Mouse (Mus musculus) lung, adult 2 months (tissue): ENCODE data around the gene Slc25a33. TPM values are rescaled to one million over a fixed set of nuclear protein-coding genes. Genes with fewer than 3 reads are reported as not detected.

Source experiments
- DNase-seq: peaks from one replicate; pipeline ENCODE4 v3.0.0; 2022
- H3K4me1 ChIP-seq: fragments of 200-500 bp; 2 replicates; pipeline ENCODE4 v1.6.1; 2011; ENCODE audit warnings: low read length; ENCODE audit not compliant: control insufficient read depth, insufficient read depth
- H3K4me3 ChIP-seq: fragments of 200-500 bp; replicated peaks from 2 replicates; pipeline ENCODE3; 2011; ENCODE audit warnings: low read depth, mild to moderate bottlenecking, control low read depth, low read length; ENCODE audit errors: extremely low read depth
- CTCF ChIP-seq: fragments of 200-500 bp; IDR thresholded peaks from 2 replicates; pipeline ENCODE4 v1.5.1; 2011; ENCODE audit warnings: mild to moderate bottlenecking, low read length, control low read depth; ENCODE audit not compliant: insufficient read depth
- POLR2A ChIP-seq: fragments of 200-500 bp; IDR thresholded peaks from 2 replicates; pipeline ENCODE4 v1.6.1; 2011; ENCODE audit warnings: low read depth, mild to moderate bottlenecking, control low read depth, low read length, borderline replicate concordance; ENCODE audit errors: extremely low read depth
- WGBS: fragments of 180-500 bp; shearing (Covaris S2); methylation state at CpG from one replicate; pipeline ENCODE4 v1.1.7; 2018; 5-methylcytosine and 5-hydroxymethylcytosine counted together
- polyA plus RNA-seq: library from polyadenylated mRNA; depleted of rRNA; stranded (reverse); fragments of >200 nt; gene quantifications from 2 replicates; pipeline ENCODE4 v1.2.3, GENCODE M21; 2012; rRNA removed

Gene Slc25a33
- polyA plus RNA-seq, 1 experiment: 9.5 TPM

GRCm38 (mm10) chr4:149699953-149700352, 74.1 kb downstream of the Slc25a33 start:
- 77% methylated on average over 4 of the region's 4 CpGs for whole genome bisulfite sequencing
- TF ChIP-seq POLR2A (no peak), CTCF (no peak)
- no peak overlapping the region for H3K4me3 ChIP-seq
- DNase-seq: no peak
- peaks cover 4% of the 10 kb centered on the region for H3K4me1 ChIP-seq

GRCm38 (mm10) chr4:149698197-149698821, 75.8 kb downstream of the Slc25a33 start:
- WGBS: 1% methylated on average over 35 of the region's 35 CpGs
- H3K4me3 ChIP-seq: peak overlapping the region; percentile 55
- peak; percentile 67 for TF ChIP-seq CTCF
- peak; percentile 68; the same call in 1 of the 2 replicates for TF ChIP-seq POLR2A
- peak; percentile 54 for DNase-seq
- peaks cover 4% of the 10 kb centered on the region for H3K4me1 ChIP-seq

- 25% methylated on average over 15 of the region's 15 CpGs for WGBS
- no peak for DNase-seq
- H3K4me1 ChIP-seq: peaks cover 4% of the 10 kb centered on the region
- no peak for TF ChIP-seq CTCF
- TF ChIP-seq POLR2A: 0 out of 2 replicates have a peak, but pooled peaks have one; percentile 20
- peak overlapping the region; percentile 55 for H3K4me3 ChIP-seq
These were observed 76.4 kb downstream of the Slc25a33 start for GRCm38 (mm10) chr4:149697506-149698196.

- H3K4me3 ChIP-seq: peak overlapping the region; percentile 36
- no peak for DNase-seq
- 36% methylated on average over 16 of the region's 16 CpGs for WGBS
- peaks cover 4% of the 10 kb centered on the region for H3K4me1 ChIP-seq
- TF ChIP-seq POLR2A (no peak), CTCF (no peak)
These were observed 77.7 kb downstream of the Slc25a33 start for GRCm38 (mm10) chr4:149696189-149696971.

Other genes with a start within 250 kb of the Slc25a33 start
- 93.8 and 111 TPM in 2 replicates for gene Clstn1, start 187.8 kb downstream of the Slc25a33 start, polyA plus RNA-seq
- 14.6 and 19.3 TPM in 2 replicates for gene Pik3cd, start 71.7 kb downstream of the Slc25a33 start, polyA plus RNA-seq
- 34.0 TPM in 2 replicates for gene Tmem201, start 36.2 kb downstream of the Slc25a33 start, polyA plus RNA-seq
- 20.2 and 23.4 TPM in 2 replicates for gene Spsb1, start 180.8 kb upstream of the Slc25a33 start, polyA plus RNA-seq
- gene H6pd, start 234.7 kb upstream of the Slc25a33 start, polyA plus RNA-seq: 148 and 171 TPM in 2 replicates